Mouse (Mus musculus) right cerebral cortex, postnatal 10 days (tissue): ENCODE results near the gene Rpgrip1l.

Experiments
- DNase-seq, 2 experiments: peaks; one replicate each; pipeline ENCODE4 v3.0.0; 2021; ENCODE audit warnings: low spot score in 2 of 2

Gene Rpgrip1l

GRCm38 (mm10) chr8:91276337-91276736 lies 36.7 kb downstream of the Rpgrip1l start:
- DNase-seq = no peak

DNA sequence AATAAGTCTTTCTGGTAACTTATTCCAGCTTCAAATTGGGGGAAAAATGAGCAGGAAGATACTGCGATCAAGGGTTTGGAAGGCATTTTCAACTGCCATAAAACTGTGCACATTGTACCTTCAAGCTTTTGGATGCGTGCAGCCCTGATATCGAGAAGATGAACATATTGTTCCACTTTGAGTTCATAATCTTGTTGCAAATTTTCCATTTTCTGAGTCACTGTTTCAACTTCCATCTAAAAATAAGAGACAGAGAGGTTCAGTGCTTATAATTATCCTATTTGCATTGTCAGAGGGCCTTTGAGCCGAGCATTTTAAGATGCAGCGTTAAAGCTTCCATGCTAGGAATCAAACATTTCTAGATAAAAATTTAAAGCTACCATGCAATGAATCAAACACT lies 39.6 kb downstream of the Rpgrip1l start:
- DNase-seq = no peak

DNA sequence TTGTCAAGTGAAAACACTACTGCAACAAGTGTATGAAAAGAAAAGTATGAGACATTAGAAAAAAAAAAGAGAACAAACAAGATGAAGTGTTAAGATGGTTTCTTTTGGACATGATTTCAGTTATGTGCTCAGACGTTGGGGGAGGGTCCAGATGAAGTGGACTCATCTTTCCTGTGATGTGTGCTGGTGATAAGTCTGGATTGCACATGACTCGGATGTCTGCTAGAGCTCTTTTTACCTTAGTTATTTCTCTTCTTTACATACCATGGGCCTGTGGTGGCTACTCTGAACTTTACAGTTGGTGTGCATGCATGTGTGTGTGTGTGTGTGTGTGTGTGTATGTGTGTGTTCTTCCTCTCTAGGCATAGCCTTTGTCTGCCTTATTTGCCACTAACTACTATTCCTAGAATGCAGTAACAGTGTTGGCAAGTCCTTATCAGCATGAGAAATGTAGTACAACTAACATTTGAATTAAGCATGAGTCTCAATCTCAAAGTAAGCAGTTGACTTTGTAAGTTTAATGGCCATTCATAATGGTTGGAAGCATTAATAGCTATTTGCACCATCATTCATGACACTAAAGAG lies 43.6 kb downstream of the Rpgrip1l start:
- no peak for DNase-seq

DNA sequence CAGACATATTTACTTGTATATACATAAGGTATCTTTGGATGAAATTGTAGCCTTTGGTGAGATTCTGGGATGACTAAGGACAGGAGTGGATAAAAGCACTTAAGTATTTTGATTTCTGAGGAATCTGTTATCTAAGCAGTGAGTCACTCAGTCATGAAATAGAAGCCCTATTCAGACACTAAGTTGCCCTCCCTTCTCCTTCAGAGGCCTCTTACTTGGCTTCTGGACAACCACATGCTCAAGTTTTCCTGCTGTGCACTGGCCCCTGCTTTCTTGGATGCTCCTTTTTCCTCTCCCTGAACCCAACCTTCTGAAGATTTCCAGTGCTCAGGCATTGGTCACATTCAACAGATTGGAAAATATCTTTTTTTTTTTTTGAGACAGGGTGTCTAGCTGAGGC lies 48.5 kb downstream of the Rpgrip1l start:
- DNase-seq = no peak

DNA sequence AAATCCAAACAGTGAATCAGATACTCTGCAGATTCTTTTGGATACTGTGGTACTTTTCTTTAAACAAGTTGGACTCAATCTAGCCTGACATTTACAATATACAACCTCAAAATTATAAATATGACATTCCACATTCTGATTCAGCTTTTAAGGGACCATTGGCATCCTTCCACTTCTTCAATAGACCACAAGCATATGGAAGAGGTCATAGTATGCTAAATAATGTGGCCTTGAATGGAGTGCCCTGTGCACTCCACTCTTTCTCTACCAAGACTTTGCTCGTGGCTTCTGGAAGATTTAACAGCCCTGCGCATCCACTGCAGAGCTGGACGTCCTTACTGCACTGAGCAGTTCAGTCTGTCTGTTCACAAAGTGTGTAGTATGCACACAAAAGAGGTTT lies 49.1 kb downstream of the Rpgrip1l start:
- no peak for DNase-seq

- DNase-seq = no peak
Measured at GRCm38 (mm10) chr8:91261598-91261997, 51.5 kb downstream of the Rpgrip1l start.

DNA sequence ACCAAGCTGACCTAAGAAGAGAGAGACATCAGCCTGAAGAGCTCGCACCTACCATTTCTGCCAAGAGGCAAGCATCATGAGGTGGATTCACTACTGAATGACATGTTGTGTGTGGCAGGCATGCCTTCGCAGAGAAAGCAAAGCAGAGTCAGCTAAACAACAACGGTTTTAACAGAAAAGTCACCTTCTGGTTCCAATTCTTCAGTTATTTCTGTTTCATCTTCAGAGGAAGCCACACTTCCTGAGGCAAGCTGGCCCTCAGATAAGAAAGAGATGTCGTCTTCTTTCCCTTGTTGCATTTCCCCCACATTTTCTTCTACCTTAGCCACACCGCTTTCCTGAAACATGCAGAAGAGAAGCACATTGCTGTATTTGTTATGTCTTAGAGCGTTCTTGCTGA lies 62.1 kb downstream of the Rpgrip1l start:
- no peak for DNase-seq

DNA sequence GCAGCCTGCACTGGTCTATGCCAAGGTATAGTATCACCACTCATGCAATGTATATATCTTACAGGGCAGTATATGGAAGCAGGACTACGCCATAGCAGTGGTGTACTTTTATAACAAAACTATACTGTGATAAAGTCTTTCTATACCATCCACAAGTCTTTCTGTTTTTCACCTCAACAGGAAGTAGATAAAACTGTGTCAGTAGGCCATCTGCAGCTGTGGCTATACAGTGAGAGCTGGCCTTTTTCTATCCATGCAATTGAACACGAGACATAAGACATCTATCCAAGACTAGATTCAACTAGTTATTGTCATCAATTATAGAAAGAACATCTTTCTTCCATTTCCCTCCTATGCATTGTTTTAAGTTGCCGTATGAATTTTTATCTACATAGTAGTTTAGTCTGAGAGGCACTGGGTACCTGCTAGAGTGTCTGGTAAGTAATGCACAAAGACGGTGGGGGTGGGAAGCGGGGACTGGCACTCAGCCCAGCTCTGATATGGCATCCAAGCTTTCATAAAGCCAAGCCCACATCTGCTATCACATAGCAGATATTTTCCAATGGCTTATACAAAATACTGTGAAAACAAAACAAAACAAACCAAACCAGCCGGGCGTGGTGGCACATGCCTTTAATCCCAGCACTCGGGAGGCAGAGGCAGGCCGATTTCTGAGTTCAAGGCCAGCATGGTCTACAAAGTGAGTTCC lies 63.1 kb downstream of the Rpgrip1l start:
- DNase-seq = no peak

GRCm38 (mm10) chr8:91245821-91246454 lies 67.1 kb downstream of the Rpgrip1l start:
- no peak for DNase-seq

DNA sequence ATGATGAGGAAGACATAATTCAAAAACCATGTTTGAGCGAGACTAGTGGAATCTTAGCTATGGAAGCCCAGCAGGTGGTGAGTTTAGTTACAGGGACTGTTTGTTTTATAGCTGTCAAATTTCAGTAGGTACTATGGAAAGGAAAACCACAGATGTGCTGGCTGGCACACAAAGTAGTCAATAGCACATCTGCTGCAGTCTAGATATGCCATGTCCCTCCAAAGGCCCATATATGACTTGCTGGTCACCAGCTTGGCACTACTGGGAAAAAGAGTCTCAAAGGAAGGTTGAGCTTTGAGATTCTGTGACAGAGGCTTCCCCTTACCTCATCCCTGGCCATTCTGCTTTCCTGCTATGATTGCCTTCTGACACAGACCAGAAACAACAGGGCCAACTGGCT lies 70.3 kb downstream of the Rpgrip1l start:
- no peak for DNase-seq

DNA sequence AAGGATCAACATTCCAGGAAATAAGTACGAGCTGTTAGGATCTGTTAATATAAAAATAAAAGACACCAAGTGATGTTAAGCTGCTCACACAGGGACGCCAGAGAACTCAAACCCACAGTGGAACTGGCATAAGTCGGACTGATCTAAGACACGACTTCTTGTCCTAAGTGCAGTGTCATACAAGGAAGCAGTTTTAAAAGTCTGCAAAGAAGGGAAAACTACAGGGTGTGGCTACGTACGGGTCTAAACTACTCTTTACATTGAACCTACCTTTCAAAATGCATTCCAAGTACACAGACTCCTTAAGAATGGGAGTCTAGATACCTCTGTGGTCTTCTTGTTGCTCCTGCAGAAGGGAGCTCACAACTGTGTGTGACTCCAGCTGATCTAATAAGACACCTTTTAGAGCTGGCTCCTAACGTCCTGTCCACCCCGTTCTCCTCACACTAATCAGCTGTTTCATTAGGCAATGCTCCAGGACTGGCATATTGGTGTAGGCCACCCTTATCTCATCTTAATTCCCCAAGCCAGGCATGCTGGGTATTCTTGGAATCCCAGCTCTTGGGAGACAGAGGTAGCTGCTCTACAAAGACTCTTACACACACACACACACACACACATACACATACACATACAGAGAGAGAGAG lies 71.1 kb downstream of the Rpgrip1l start:
- no peak for DNase-seq

DNA sequence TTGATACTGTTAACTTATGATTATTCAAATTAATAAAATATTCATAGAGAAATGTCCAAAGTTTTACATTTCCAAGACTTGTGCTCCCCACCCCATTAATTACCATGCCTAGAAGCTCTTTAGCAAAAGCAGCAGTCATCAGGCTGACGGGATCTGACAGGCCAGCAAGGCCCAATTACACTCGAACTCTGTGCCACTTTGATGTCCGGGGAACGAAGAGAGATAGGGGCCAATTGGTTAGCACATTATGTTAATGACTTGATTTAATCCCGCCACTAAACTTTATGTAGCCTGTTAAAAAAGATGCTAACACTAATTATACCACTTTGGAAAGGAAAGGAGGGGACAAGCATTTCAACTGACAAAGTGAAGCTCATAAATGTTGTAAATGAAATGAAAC lies 71.7 kb downstream of the Rpgrip1l start:
- DNase-seq = no peak

DNA sequence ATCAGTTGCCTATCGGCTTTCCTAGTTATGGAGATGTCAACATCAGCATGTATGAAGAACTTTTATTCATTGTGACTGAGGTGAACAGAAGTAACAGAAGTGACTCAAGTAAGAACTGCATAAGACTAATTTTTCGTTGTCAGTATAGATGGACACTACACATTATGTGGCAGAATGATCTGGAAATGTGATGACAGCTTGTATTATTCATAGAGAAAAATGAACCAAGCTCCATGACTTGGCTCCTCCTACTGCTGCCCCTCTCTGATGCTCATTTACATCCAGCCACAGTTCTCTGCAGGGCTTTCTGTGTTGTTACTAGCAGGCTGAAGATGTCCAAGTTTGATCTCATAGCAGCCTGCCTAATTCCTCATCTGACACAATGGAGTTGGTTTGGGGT lies 75.9 kb downstream of the Rpgrip1l start:
- DNase-seq = no peak

DNA sequence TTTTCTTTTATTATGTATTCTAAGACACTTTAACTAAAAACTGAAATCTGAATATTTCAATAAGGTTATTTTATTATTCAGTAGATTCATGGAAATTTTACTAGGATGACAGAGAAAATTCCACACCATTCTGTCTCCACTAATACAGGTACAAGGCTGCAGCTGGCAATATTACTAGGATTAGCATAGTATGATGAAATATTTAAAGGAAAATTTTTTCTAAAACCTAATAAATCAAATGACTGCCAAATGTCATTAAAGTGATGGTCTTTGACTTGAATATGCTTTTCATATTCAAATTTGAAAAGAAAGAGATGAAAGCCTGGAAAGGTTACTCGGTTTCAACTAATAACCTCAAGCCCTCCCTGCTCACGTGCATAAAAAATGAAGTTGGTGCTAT lies 79.0 kb downstream of the Rpgrip1l start:
- DNase-seq = no peak

- DNase-seq = no peak
Measured at GRCm38 (mm10) chr8:91227421-91227841, 85.6 kb downstream of the Rpgrip1l start.

DNA sequence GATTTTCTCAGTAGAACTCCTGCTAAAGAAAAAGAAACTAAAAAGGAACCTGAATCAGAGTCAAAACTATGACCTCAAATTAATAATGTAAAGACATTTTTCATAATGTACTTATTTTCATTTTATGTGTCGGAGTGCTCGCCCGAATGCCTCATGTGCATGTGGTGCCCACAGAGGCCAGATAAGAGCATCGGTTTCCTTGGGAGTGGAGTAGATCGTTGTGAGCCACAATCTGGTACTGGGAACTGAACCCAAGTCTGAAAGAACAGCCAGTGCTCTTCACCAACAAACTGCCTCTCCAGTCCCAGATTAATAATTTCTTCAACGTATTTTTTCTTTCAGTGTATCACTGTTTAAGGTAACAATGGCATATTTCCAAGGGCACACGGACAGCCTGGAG lies 88.8 kb downstream of the Rpgrip1l start:
- DNase-seq = no peak

- DNase-seq = no peak
Measured at GRCm38 (mm10) chr8:91221841-91222240, 91.2 kb downstream of the Rpgrip1l start.

DNA sequence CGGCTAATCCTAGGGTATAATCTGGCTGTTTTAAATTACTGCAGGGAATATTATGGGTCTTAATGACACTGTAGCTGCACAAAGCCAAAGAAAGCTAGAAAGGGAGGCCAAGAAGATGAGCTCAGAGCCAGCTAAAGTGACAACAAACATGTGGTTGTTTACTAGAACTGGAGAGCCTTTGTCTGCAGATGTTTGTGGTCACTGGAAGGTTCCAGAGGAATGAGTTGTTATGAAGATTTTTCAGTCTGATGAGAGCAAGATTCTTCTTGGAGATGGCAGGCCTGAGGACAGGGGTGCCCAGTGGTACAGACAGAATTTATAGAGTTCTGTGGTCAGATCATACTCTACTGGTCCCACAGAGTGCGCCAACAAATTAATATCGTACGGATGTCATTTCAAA lies 94.8 kb downstream of the Rpgrip1l start:
- no peak for DNase-seq

GRCm38 (mm10) chr8:91217062-91217905 lies 95.8 kb downstream of the Rpgrip1l start:
- DNase-seq = no peak

GRCm38 (mm10) chr8:91214287-91214686 lies 98.8 kb downstream of the Rpgrip1l start:
- no peak for DNase-seq

- DNase-seq = no peak
Measured at GRCm38 (mm10) chr8:91212948-91213347, 100.1 kb downstream of the Rpgrip1l start.

- no peak for DNase-seq
Measured at GRCm38 (mm10) chr8:91209658-91210057, 103.4 kb downstream of the Rpgrip1l start.
